Mouse (Mus musculus): ENCODE measurements at regions not wholly inside any gene's neighbourhood (a gene's known extent, or its start where the extent isn't known, plus 50 kb on each side); places are given as distances from the start of the nearest gene placed in this dataset.

- H3K4me1 ChIP-seq (replicated peaks) = peaks cover 16% of the 10 kb centered on the region; the same call in 1 of the 2 replicates
- DNase-seq (ENCODE audit: low spot score) = no peak
- H3K27me3 ChIP-seq (ENCODE audit: insufficient read depth, poor library complexity, severe bottlenecking) = peaks cover 12% of the 10 kb centered on the region; the same call in 1 of the 2 replicates
- no peak overlapping the region for H3K27ac ChIP-seq
- no peak overlapping the region for H3K4me3 ChIP-seq
- WGBS = 92% methylated on average over 4 of the region's 4 CpGs
- H3K9me3 ChIP-seq = no peaks in the 10 kb centered on the region
- no peaks in the 10 kb centered on the region for H3K36me3 ChIP-seq
These were observed 61.2 kb downstream of the Ascl1 start for GRCm38 (mm10) chr10:87432306-87432705.

- Histone ChIP-seq H3K27me3 (ENCODE audit: insufficient read depth, poor library complexity, severe bottlenecking) (peaks cover 5% of the 10 kb centered on the region), H3K4me1 (replicated peaks) (peaks cover 40% of the 10 kb centered on the region), H3K9me3 (no peaks in the 10 kb centered on the region), H3K27ac (peak overlapping the region; percentile 83), H3K4me3 (peak overlapping the region; percentile 12; the same call in 1 of the 2 replicates), H3K36me3 (no peaks in the 10 kb centered on the region)
- peak; percentile 30 for DNase-seq (ENCODE audit: low spot score)
- whole genome bisulfite sequencing = 9% methylated on average over 6 of the region's 6 CpGs
These were observed 73.5 kb downstream of the Ascl1 start for GRCm38 (mm10) chr10:87419940-87420385.

- Histone ChIP-seq H3K27ac (peak overlapping the region; percentile 83), H3K36me3 (no peaks in the 10 kb centered on the region), H3K27me3 (ENCODE audit: insufficient read depth, poor library complexity, severe bottlenecking) (peaks cover 5% of the 10 kb centered on the region), H3K9me3 (no peaks in the 10 kb centered on the region), H3K4me3 (peak overlapping the region; percentile 12; the same call in 1 of the 2 replicates), H3K4me1 (replicated peaks) (peaks cover 40% of the 10 kb centered on the region)
- 16% methylated on average over 7 of the region's 7 CpGs for WGBS
- DNase-seq (ENCODE audit: low spot score) = peak; percentile 38
These were observed 74.1 kb downstream of the Ascl1 start for GRCm38 (mm10) chr10:87419245-87419939.

GRCm38 (mm10) chr10:87394296-87394921, 99.1 kb downstream of the Ascl1 start:
- Histone ChIP-seq H3K27me3 (ENCODE audit: insufficient read depth, poor library complexity, severe bottlenecking) (no peaks in the 10 kb centered on the region), H3K27ac (no peak overlapping the region), H3K4me1 (replicated peaks) (no peaks in the 10 kb centered on the region), H3K9me3 (no peaks in the 10 kb centered on the region), H3K4me3 (no peak overlapping the region), H3K36me3 (no peaks in the 10 kb centered on the region)
- 70% methylated on average over 15 of the region's 15 CpGs for WGBS
- DNase-seq (ENCODE audit: low spot score) = no peak

- 87% methylated on average over 2 of the region's 2 CpGs for WGBS
- H3K4me1 ChIP-seq (replicated peaks) = peaks cover 3% of the 10 kb centered on the region; the same call in 1 of the 2 replicates
- H3K9me3 ChIP-seq = no peaks in the 10 kb centered on the region
- no peaks in the 10 kb centered on the region for H3K27me3 ChIP-seq (ENCODE audit: insufficient read depth, poor library complexity, severe bottlenecking)
- H3K4me3 ChIP-seq = no peak overlapping the region
- H3K36me3 ChIP-seq = no peaks in the 10 kb centered on the region
- no peak overlapping the region for H3K27ac ChIP-seq
- no peak for DNase-seq (ENCODE audit: low spot score)
These were observed 104.3 kb downstream of the Ascl1 start for GRCm38 (mm10) chr10:87389148-87389547.

- Histone ChIP-seq H3K36me3 (no peaks in the 10 kb centered on the region), H3K9me3 (no peaks in the 10 kb centered on the region), H3K27me3 (ENCODE audit: insufficient read depth, poor library complexity, severe bottlenecking) (no peaks in the 10 kb centered on the region), H3K27ac (no peak overlapping the region), H3K4me3 (no peak overlapping the region), H3K4me1 (replicated peaks) (peaks cover 3% of the 10 kb centered on the region; the same call in 1 of the 2 replicates)
- 89% methylated on average over 4 of the region's 4 CpGs for WGBS
- no peak for DNase-seq (ENCODE audit: low spot score)
These were observed 108.2 kb downstream of the Ascl1 start for GRCm38 (mm10) chr10:87385276-87385675.

- Histone ChIP-seq H3K9me3 (no peaks in the 10 kb centered on the region), H3K4me1 (replicated peaks) (peaks cover 3% of the 10 kb centered on the region; the same call in 1 of the 2 replicates), H3K27ac (no peak overlapping the region), H3K36me3 (no peaks in the 10 kb centered on the region), H3K4me3 (no peak overlapping the region), H3K27me3 (ENCODE audit: insufficient read depth, poor library complexity, severe bottlenecking) (no peaks in the 10 kb centered on the region)
- WGBS = 78% methylated on average over 9 of the region's 9 CpGs
- no peak for DNase-seq (ENCODE audit: low spot score)
These were observed 108.8 kb downstream of the Ascl1 start for GRCm38 (mm10) chr10:87384606-87385206.

GRCm38 (mm10) chr10:87351400-87352172, 141.9 kb downstream of the Ascl1 start:
- H3K9me3 ChIP-seq = 0 out of 2 replicates have a peak, but pooled peaks cover 6% of the 10 kb centered on the region
- H3K4me3 ChIP-seq = peak overlapping the region; percentile 30; the same call in 1 of the 2 replicates
- H3K36me3 ChIP-seq = no peaks in the 10 kb centered on the region
- DNase-seq (ENCODE audit: low spot score) = peak; percentile 56
- H3K4me1 ChIP-seq (replicated peaks) = peaks cover 33% of the 10 kb centered on the region
- no peaks in the 10 kb centered on the region for H3K27me3 ChIP-seq (ENCODE audit: insufficient read depth, poor library complexity, severe bottlenecking)
- peak overlapping the region; percentile 82 for H3K27ac ChIP-seq
- WGBS = 44% methylated on average over 19 of the region's 19 CpGs

GRCm38 (mm10) chr10:87351079-87351399, 142.4 kb downstream of the Ascl1 start:
- H3K27ac ChIP-seq = peak overlapping the region; percentile 82
- H3K9me3 ChIP-seq = 0 out of 2 replicates have a peak, but pooled peaks cover 6% of the 10 kb centered on the region
- H3K4me1 ChIP-seq (replicated peaks) = peaks cover 33% of the 10 kb centered on the region
- WGBS = 43% methylated on average over 8 of the region's 8 CpGs
- no peak for DNase-seq (ENCODE audit: low spot score)
- no peaks in the 10 kb centered on the region for H3K27me3 ChIP-seq (ENCODE audit: insufficient read depth, poor library complexity, severe bottlenecking)
- no peaks in the 10 kb centered on the region for H3K36me3 ChIP-seq
- peak overlapping the region; percentile 30; the same call in 1 of the 2 replicates for H3K4me3 ChIP-seq

- WGBS = 88% methylated on average over 3 of the region's 3 CpGs
These were observed 158.3 kb downstream of the Ascl1 start for GRCm38 (mm10) chr10:87335176-87335575.

GRCm38 (mm10) chr10:87333311-87333710, 160.1 kb downstream of the Ascl1 start:
- H3K9me3 ChIP-seq = peaks cover 11% of the 10 kb centered on the region; the same call in 1 of the 2 replicates
- peaks cover 12% of the 10 kb centered on the region; the same call in 1 of the 2 replicates for H3K4me1 ChIP-seq (replicated peaks)
- H3K27me3 ChIP-seq (ENCODE audit: insufficient read depth, poor library complexity, severe bottlenecking) = no peaks in the 10 kb centered on the region
- 46% methylated on average over 6 of the region's 6 CpGs for WGBS
- H3K27ac ChIP-seq = 0 out of 2 replicates have a peak overlapping the region, but pooled peaks have one; percentile 31
- no peak overlapping the region for H3K4me3 ChIP-seq
- no peak for DNase-seq (ENCODE audit: low spot score)
- no peaks in the 10 kb centered on the region for H3K36me3 ChIP-seq

More at GRCm38 (mm10) chr10:87335176-87335575, 158.3 kb downstream of the Ascl1 start:
- Histone ChIP-seq H3K9me3 (peaks cover 11% of the 10 kb centered on the region; the same call in 1 of the 2 replicates), H3K27ac (no peak overlapping the region), H3K27me3 (ENCODE audit: insufficient read depth, poor library complexity, severe bottlenecking) (no peaks in the 10 kb centered on the region), H3K4me1 (replicated peaks) (peaks cover 12% of the 10 kb centered on the region; the same call in 1 of the 2 replicates), H3K36me3 (no peaks in the 10 kb centered on the region), H3K4me3 (no peak overlapping the region)
- DNase-seq (ENCODE audit: low spot score) = no peak

GRCm38 (mm10) chr10:87329471-87329870, 164.0 kb downstream of the Ascl1 start:
- Histone ChIP-seq H3K4me3 (no peak overlapping the region), H3K9me3 (no peaks in the 10 kb centered on the region), H3K36me3 (no peaks in the 10 kb centered on the region), H3K27ac (no peak overlapping the region), H3K4me1 (replicated peaks) (peaks cover 19% of the 10 kb centered on the region; the same call in 1 of the 2 replicates), H3K27me3 (ENCODE audit: insufficient read depth, poor library complexity, severe bottlenecking) (no peaks in the 10 kb centered on the region)
- WGBS = 95% methylated on average over 2 of the region's 2 CpGs
- DNase-seq (ENCODE audit: low spot score) = no peak
